Mouse (Mus musculus) adrenal gland (tissue): ENCODE data around the gene Mroh8.
"Not testable (repeated sequence)": the region's sequence is repeated elsewhere in the genome, so short reads cannot be mapped to it uniquely, and the experiment has no call there.

Experiments
- intact Hi-C: fragments of 180-260 bp; cut with DNase I; formaldehyde crosslinking; loops from one replicate; pipeline ENCODE4 v1.15.1; 2025

The Mroh8 gene

DNA sequence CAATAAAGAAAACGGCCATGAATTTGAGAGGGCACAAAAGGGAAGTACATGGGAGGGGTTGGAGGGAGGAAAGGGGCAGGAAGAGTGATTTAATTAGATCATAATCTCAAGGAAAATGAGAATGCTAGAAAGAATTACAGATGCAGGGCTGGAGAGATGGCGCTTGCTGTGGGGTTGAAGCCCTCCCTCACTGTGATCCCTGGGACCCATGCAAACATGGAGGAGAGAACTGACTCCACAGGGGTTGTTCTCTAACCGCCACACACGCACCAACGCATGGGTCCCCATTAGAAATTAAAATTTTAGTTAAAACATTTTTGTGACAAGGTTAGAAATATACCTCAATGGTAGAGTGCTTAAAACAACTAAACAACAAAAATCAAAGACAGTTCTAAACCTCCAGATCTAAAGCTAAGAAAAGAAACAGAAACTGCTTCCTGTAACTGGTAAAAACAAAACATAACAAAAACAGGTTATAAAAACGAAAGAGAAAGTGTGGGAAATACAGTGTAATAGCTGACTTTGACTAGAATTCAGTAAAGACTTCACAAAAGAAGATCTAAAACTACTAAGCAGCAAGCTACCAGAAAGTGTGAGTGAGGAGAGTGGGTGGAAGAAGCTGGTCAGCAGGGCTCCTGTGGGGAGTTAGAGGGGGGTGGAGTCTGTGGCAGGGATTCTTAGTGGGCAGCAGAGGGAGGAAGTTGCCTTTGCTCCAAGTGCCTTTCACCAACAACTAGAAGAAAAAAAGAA lies 78.1 kb downstream of the Mroh8 start:
- intact Hi-C loops: no loop called here

DNA sequence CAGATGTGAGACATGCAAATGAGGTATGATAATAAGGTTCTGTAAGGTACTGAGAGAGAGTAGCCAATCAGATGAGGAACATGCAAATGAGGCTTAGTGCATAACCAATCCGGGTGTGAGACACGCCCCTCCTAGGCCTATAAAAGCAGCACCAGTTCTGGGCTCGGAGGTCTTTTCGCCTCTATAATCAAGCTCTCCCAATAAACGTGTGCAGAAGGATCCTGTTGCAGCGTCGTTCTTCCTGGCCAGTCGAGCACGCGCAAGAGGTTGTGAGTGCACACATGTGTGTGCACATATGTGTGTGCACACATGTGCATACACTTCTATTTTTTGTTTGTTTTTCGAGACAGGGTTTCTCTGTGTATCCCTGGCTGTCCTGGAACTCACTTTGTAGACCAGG lies 80.9 kb downstream of the Mroh8 start:
- intact Hi-C loops: not testable (repeated sequence)

DNA sequence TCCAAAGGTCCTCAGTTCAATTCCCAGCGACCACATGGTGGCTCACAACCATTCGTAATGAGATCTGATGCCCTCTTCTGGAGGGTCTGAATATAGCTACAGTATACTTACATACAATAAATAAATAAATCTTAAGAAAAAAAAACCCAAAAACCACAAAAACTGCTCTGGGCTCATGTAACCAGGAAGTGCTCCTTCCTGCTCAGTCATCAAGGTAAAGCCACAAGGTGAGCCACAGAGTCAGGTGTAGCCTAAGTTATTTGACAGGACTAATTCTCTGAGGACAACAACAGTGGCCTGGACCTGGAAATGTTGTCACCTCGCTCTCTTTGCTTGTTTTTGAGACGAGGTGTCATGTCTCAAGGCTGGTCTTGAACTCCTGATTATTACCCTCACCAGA lies 88.7 kb downstream of the Mroh8 start:
- intact Hi-C loops: no loop called here

DNA sequence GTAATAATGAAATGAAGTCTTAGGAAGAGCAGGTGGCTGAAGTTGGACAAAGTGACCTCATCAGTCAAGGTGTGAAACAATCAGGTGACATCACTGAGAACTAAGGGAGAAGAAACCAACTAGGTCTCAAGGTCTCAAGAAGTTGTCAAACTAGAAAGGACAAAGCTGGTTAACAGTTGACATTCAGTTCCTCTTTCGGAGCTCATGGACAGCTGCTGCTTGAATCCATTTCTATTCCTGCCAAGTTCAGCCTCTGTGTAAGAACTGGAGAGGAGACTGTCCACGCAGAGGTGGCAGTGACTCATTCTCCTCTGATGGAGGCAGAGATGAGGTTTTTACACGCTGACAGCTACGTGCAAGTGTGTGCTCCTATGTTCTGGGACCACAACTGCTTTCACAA lies 92.1 kb downstream of the Mroh8 start:
- intact Hi-C loops: no loop called here

DNA sequence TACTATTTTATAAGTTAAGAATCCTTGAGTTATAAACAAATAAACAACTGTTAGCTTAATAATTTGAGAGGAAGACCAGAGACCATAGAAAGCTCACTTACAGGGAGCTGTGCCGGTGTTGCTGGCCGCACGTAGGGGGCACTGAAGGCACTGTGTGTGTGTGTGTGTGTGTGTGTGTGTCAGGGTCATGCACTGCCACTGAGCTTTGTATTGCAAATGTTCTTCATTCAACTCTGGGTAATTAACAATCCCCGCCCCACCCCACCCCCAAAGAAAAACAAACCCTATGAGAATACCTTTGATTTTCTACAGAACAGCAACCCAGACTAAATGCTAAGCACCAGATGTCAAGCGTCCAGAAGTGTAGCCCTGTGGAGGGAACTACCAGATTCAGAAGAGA lies 92.8 kb downstream of the Mroh8 start:
- intact Hi-C loops: no loop called here

DNA sequence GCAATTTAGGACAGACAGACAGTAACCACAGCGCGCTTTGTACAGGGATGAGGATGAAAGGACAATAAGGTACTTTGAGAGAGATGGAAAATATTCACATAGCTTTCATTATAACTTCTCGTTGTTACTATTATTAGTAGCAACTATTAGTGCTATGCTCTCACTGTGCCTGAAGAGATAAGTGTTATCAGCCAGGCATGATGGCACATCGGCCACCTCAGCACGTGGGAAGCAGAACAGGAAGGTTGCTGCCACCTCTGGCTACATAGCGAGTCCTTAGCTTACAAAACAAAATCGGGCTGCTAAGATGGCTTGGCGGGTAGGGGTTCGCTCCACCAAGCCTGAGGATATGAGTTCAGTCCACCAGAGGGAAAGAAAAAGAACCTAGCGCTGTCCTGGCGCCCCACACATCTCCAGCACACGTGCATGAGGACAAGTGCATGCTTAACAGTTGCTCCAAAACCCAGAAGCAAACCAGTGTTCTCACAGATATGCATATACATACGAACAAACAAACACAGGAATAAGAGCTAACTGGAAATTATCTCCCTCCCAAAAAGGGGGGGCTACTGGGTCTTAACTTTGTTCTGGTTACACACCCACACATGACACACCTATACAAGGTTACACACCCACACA lies 94.2 kb downstream of the Mroh8 start:
- intact Hi-C loops: no loop called here

DNA sequence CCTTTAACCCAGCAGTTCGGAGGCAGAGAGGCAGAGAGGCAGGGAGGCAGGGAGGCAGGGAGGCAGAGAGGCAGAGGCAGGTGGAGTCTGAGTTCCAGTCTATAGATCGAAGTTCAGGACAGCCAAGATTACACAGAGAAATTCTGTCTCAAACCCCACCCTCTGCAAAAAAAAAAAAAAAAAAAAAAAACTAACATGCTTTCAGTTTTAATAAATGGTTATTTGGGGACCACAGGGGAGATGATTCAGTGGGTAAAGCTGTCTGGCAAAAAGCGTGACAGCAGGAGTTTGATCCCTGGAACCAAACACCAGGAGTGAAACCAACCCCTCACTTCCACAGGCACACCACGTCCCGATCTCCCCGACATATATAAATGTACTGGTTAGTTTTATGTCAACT lies 101.2 kb downstream of the Mroh8 start:
- intact Hi-C loops: no loop called here

DNA sequence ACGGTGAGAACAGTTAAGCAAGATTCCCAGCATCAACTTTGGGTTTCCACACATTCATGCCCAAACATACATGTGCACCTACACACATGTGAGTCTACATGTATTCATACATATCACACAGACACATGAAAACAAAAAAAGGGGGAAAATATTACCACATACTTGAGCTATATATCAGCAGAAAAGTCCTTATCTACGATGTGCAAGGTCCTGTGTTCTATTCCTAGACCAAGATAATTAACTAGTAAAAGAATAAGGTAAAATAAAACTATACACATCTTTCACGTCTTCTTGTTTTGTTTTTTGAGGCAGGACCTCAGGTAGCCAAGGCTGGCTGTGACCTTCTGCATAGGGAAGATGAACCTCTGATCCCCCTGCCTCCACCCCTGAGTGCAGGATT lies 103.1 kb downstream of the Mroh8 start:
- intact Hi-C loops: no loop called here

DNA sequence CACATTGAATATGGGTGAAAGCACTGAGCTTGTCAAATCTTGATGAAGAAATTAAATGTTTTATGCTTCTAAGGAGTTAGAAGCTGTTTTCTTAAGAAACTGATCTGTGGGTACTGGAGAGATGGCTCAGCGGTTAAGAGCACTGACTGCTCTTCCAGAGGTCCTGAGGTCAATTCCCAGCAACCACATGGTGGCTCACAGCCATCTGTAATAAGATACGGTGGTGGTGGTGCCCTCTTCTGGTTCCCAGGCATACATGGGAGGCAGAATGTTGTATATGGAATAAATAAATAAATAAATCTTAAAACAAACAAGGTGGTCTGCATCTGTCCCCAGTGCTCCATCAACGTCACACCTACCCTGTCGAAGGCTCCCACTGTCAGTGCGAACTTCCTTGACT lies 104.9 kb downstream of the Mroh8 start:
- intact Hi-C loops: no loop called here

DNA sequence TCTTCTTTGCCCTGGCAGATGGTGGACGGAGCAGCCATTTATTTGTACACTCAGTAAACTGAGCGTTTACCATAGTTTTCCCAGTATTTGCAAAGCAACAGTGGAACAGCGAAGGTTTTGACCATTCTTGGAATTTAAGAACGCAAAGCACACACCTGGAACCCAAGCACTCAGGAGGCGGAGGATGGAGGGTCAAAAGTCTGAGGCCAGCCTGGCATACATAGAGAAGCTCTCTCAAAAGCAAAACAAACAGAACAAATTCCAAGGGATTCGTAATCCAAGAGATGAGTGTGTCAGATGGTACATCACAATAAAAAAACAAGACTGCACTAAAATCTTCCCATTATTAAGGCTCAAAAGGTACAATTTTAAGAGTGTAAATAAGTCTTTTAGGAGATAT lies 105.8 kb downstream of the Mroh8 start:
- intact Hi-C loops: no loop called here

DNA sequence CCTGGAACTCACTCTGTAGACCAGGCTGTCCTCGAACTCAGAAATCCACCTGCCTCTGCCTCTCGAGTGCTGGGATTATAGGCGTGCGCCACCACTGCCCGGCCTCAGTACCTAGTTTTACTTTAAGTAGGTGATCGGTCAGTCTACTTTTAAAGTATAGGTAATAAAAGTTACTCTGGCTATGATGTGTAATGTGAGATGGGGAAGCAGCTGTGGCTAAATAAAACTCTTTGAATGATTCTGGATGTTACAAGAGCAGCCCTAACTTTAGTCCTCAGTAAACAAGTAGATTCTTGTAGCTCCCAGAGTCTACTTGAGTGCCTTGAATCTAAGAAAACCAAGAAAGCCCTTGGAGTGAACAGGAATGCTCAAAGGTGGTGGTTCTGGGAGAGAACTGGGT lies 106.4 kb downstream of the Mroh8 start:
- intact Hi-C loops: no loop called here

DNA sequence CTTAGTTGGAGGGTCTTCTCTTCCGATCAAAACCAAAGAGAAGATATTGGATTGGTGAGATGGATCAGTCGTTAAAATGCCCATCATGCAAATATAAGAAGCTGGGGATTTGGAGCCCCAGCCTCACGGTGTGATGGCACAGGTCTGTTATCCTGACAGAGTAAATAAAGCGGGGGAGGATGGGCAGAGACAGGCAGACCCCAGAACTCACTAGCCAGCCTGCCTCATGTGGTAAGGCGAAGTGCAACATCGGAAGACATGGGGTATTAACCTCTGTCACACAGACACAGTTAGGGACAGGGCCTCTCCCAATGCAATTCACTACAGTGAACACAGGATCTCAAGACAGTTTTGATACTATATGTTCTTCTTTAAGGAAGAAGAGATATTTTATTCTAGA lies 108.7 kb downstream of the Mroh8 start:
- intact Hi-C loops: no loop called here

DNA sequence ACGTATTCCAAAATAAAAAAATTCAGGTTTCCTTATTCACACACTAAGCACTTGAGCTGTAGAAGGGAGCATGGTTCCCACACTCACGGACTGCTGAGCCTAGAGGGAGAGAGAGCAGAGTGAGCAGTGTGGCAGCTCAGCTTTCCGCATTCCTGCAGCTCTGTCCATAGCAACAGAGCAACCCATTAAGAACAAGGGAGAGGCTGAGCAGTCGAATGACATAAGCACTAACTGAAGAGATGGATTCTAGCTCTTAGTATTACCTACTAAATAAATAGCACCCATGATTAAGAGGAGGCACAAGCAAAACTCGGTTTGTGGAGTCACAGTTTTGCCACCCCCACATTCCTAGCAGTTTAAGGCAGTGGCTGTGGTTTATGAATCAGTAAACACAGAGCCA lies 109.2 kb downstream of the Mroh8 start:
- intact Hi-C loops: no loop called here

DNA sequence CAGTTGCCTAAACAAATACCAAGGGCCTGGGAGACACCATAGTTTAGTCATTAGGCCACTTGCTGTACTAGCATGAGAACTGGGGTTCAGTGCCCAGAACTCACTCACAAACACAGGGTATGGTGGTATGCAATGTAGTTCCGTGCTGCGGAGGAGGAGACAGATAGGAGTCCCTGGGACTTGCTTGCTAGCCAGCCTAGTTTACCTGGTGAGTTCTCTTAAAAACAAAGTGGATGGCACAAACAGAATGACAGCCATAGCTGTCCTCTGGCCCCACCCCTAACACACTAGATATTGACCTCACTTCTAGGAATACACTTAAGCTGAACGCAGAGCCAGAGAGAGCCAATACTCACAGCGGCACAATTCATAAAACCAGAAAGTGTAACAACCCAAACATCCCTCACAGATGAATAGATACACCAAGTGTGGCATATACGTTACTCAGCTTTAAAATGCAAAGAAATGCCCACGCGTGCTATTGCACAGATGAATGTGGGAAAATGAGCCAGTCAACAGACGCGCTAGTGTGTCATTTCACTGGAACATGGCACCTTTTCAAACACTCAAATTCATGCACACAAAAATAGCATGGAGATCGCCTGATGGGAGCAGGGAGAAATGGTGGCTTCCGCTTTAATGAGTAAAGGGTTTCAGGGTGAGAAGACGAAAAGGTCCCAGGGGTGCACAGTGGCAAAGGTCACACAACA lies 112.8 kb downstream of the Mroh8 start:
- intact Hi-C loops: no loop called here

DNA sequence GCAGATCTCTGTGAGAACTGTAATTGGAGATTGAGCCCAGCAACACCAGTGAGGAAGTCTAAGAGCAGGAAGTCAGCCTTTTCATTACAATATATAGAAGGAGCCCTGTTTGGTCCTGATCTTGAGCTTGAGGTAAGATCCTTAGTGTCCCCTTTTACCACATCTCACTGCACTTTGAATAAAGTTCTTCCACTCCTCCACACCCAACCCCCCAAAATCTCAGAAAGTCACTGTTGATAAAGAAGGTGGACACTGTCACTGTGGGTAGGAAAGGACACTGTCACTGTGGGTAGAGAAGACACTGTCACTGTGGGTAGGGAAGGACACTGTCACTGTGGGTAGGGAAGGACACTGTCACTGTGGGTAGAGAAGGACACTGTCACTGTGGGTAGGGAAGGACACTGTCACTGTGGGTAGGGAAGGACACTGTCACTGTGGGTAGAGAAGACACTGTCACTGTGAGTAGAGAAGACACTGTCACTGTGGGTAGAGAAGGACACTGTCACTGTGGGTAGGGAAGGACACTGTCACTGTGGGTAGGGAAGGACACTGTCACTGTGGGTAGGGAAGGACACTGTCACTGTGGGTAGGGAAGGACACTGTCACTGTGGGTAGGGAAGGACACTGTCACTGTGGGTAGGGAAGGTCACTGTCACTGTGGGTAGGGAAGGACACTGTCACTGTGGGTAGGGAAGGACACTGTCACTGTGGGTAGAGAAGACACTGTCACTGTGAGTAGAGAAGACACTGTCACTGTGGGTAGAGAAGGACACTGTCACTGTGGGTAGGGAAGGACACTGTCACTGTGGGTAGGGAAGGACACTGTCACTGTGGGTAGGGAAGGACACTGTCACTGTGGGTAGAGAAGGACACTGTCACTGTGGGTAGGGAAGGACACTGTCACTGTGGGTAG lies 113.8 kb downstream of the Mroh8 start:
- intact Hi-C loops: not testable (repeated sequence)

DNA sequence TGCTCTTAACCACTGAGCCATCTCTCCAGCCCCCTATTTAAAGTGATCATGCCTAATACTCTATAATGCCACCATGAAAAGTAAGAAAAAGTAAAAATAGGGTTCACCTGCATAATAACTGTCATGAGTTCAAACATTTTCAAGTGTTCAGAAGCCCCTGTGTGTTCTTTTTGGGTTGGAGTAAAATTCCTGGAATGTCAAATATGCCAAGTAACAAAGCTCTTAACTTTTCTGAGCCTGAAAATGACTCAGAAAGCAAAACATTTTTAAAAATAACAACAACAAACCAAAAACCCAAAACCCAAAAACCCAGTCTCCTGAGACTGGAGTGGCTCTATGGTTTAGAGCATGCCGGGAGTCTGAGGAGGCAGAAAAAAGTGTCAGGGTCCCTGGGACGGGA lies 115.2 kb downstream of the Mroh8 start:
- intact Hi-C loops: no loop called here
